Mouse (Mus musculus) small intestine, adult 2 months (tissue): ENCODE measurements around the gene 1700025G04Rik. TPM values are rescaled to one million over a fixed set of nuclear protein-coding genes. Genes with fewer than 3 reads are reported as not detected.

ENCODE experiments used
- H3K27ac ChIP-seq: fragments of 200-500 bp; 2 replicates; pipeline ENCODE4 v1.5.1; 2012; ENCODE audit warnings: low read depth, low read length, control low read depth, inconsistent platforms; ENCODE audit not compliant: insufficient read depth
- H3K27me3 ChIP-seq: fragments of 200-500 bp; 2 replicates; pipeline ENCODE4 v1.6.1; 2012; ENCODE audit warnings: mild to moderate bottlenecking, moderate library complexity, low read length, inconsistent platforms; ENCODE audit not compliant: control insufficient read depth, insufficient read depth
- H3K36me3 ChIP-seq: fragments of 200-500 bp; 2 replicates; pipeline ENCODE4 v1.6.1; 2012; ENCODE audit warnings: mild to moderate bottlenecking, low read length, control low read depth, inconsistent platforms; ENCODE audit not compliant: control insufficient read depth, insufficient read depth
- H3K4me1 ChIP-seq: fragments of 200-500 bp; 2 replicates; pipeline ENCODE4 v1.6.1; 2012; ENCODE audit warnings: low read length, inconsistent platforms, mixed read lengths; ENCODE audit not compliant: control insufficient read depth, insufficient read depth, insufficient read length
- H3K4me3 ChIP-seq: fragments of 200-500 bp; 2 replicates; pipeline ENCODE4 v1.5.1; 2012; ENCODE audit warnings: low read depth, mild to moderate bottlenecking, control low read depth, inconsistent platforms, low read length, moderate library complexity
- CTCF ChIP-seq: fragments of 200-500 bp; IDR thresholded peaks from 2 replicates; pipeline ENCODE4 v1.5.1; 2012; ENCODE audit warnings: low read depth, mild to moderate bottlenecking, control low read depth, inconsistent platforms, low read length, moderate library complexity, mixed read lengths; ENCODE audit not compliant: insufficient replicate concordance, insufficient read length; ENCODE audit errors: extremely low read depth
- POLR2A ChIP-seq: fragments of 200-500 bp; IDR thresholded peaks from 2 replicates; pipeline ENCODE4 v1.6.1; 2012; ENCODE audit warnings: low read depth, mild to moderate bottlenecking, control low read depth, inconsistent platforms, low read length, moderate library complexity
- WGBS: fragments of 180-500 bp; shearing (Covaris S2); methylation state at CpG from one replicate; pipeline ENCODE4 v1.1.7; 2018; 5-methylcytosine and 5-hydroxymethylcytosine counted together
- polyA plus RNA-seq: library from polyadenylated mRNA; depleted of rRNA; stranded (reverse); fragments of >200 nt; gene quantifications from 2 replicates; pipeline ENCODE4 v1.2.3, GENCODE M21; 2012

The 1700025G04Rik gene
- polyA plus RNA-seq, 1 experiment, result 1.8 TPM

- no peaks in the 10 kb centered on the region for H3K27me3 ChIP-seq
- H3K4me3 ChIP-seq, result no peak overlapping the region
- WGBS, result 95% methylated on average over 2 of the region's 2 CpGs
- no peak overlapping the region for H3K27ac ChIP-seq
- TF ChIP-seq CTCF, result no peak
- TF ChIP-seq POLR2A, result no peak
- no peaks in the 10 kb centered on the region for H3K36me3 ChIP-seq
- peaks cover 18% of the 10 kb centered on the region for H3K4me1 ChIP-seq
These were observed 46.5 kb downstream of the 1700025G04Rik start for GRCm38 (mm10) chr1:152043453-152043852.

DNA sequence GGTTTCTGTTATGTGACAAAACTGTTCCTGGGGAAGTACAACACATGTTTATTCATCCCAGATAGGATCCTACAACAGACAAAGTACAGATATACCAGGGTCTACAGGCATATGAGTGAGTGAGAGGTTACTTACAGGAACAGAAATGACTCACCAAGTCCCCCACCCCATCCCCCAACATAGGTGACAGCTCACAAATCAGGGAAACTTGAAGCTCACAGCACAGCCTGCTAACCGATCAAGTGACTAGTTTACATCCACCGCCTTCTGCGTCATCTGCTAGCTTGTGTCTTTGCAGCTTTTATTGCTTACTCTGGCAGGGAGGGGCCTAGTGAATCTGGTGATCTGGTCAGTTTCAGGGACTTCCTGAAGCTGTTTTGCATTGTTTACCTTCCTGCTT is 47.5 kb downstream of the 1700025G04Rik start:
- peaks cover 23% of the 10 kb centered on the region for H3K4me1 ChIP-seq
- H3K36me3 ChIP-seq, result no peaks in the 10 kb centered on the region
- 81% methylated on average over 3 of the region's 3 CpGs for WGBS
- no peaks in the 10 kb centered on the region for H3K27me3 ChIP-seq
- H3K27ac ChIP-seq, result no peak overlapping the region
- H3K4me3 ChIP-seq, result no peak overlapping the region
- no peak for TF ChIP-seq CTCF
- no peak for TF ChIP-seq POLR2A

DNA sequence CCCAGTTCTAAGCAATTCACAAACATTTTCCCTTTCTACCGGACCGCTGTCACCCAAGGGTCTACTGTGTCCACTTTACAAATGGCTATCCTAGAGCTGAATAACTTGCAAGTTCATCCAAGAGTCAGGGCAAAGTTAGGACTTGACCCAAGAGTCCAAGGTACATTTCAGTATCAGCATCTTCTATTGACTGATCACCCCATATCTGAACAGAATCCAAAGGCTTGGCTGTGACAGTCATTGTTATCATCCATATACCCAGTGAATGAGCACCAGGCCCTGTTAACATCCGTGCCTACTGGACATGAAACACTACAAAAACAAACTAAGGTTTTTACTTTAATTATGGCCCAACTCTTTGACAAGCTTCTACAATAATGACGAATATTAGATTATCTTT is 48.9 kb downstream of the 1700025G04Rik start:
- WGBS, result 53% methylated on average over 4 of the region's 4 CpGs
- H3K36me3 ChIP-seq, result no peaks in the 10 kb centered on the region
- no peaks in the 10 kb centered on the region for H3K27me3 ChIP-seq
- peaks cover 26% of the 10 kb centered on the region for H3K4me1 ChIP-seq
- TF ChIP-seq POLR2A, result no peak
- TF ChIP-seq CTCF, result no peak
- H3K27ac ChIP-seq, result peak overlapping the region; percentile 95
- no peak overlapping the region for H3K4me3 ChIP-seq

- 25% methylated on average over 7 of the region's 7 CpGs for WGBS
- Histone ChIP-seq H3K4me3 (no peak overlapping the region), H3K4me1 (peaks cover 26% of the 10 kb centered on the region), H3K36me3 (no peaks in the 10 kb centered on the region), H3K27me3 (no peaks in the 10 kb centered on the region), H3K27ac (peak overlapping the region; percentile 69)
- TF ChIP-seq CTCF (no peak), POLR2A (no peak)
These were observed 49.9 kb downstream of the 1700025G04Rik start for GRCm38 (mm10) chr1:152040053-152040452.

GRCm38 (mm10) chr1:152039588-152039987 is 50.3 kb downstream of the 1700025G04Rik start:
- H3K27me3 ChIP-seq, result no peaks in the 10 kb centered on the region
- TF ChIP-seq CTCF (no peak), POLR2A (no peak)
- no peaks in the 10 kb centered on the region for H3K36me3 ChIP-seq
- H3K4me3 ChIP-seq, result no peak overlapping the region
- WGBS, result 30% methylated on average over 8 of the region's 8 CpGs
- peak overlapping the region; percentile 69 for H3K27ac ChIP-seq
- H3K4me1 ChIP-seq, result peaks cover 26% of the 10 kb centered on the region

GRCm38 (mm10) chr1:152038086-152038485 is 51.8 kb downstream of the 1700025G04Rik start:
- H3K4me1 ChIP-seq, result peaks cover 26% of the 10 kb centered on the region
- 66% methylated on average over 9 of the region's 9 CpGs for WGBS
- no peaks in the 10 kb centered on the region for H3K27me3 ChIP-seq
- no peak overlapping the region for H3K27ac ChIP-seq
- TF ChIP-seq CTCF, result no peak
- TF ChIP-seq POLR2A, result no peak
- no peak overlapping the region for H3K4me3 ChIP-seq
- no peaks in the 10 kb centered on the region for H3K36me3 ChIP-seq

DNA sequence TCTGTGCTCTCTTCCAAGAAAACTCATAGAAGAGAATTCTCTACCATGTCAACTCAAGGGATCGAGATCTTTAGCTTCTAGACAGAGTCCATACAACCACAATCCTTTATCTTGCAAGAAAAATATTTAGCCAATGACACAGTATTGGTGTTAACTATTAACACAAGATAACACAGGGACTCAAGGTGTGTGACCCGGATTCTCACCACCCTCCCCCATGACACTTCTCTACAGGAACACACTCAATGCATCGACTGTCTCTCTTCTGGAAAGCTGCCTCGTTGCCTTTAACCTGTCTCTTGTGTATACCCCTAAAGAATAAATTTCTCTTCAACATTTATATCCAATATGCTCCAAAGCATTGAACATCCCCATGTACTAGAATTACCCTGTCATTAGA is 52.3 kb downstream of the 1700025G04Rik start:
- H3K4me1 ChIP-seq, result peaks cover 26% of the 10 kb centered on the region
- H3K27ac ChIP-seq, result no peak overlapping the region
- H3K36me3 ChIP-seq, result no peaks in the 10 kb centered on the region
- TF ChIP-seq POLR2A (no peak), CTCF (no peak)
- H3K4me3 ChIP-seq, result no peak overlapping the region
- 21% methylated on average over 4 of the region's 4 CpGs for WGBS
- no peaks in the 10 kb centered on the region for H3K27me3 ChIP-seq
